Mouse (Mus musculus) kidney, adult 2 months (tissue): ENCODE measurements at regions not wholly inside any gene's neighbourhood (a gene's known extent, or its start where the extent isn't known, plus 50 kb on each side); places are given as distances from the start of the nearest gene placed in this dataset.

Experiments
- CTCF ChIP-seq: fragments of 200-500 bp; conservative IDR thresholded peaks from 2 replicates; pipeline ENCODE4 v1.5.1; 2011; ENCODE audit warnings: low read depth, mild to moderate bottlenecking, control low read depth, low read length, moderate library complexity, mixed read lengths; ENCODE audit not compliant: insufficient read depth, insufficient read length
- POLR2A ChIP-seq: fragments of 200-500 bp; IDR thresholded peaks from one replicate; pipeline ENCODE4 v1.6.1; 2011; ENCODE audit warnings: low read depth, low read length, control low read depth

GRCm38 (mm10) chr2:12707514-12707913, 216.3 kb upstream of the Pter start:
- TF ChIP-seq CTCF = no peak
- no peak for TF ChIP-seq POLR2A
